Mouse (Mus musculus): ENCODE data around the gene Cip2a. TPM values are rescaled to one million over a fixed set of nuclear protein-coding genes. Genes with fewer than 3 reads are reported as not detected.

Cip2a gene
- polyA plus RNA-seq, 1 experiment from 2014 or later = 10.9 TPM

- DNase-seq = no peak
- Histone ChIP-seq H3K4me2 (ENCODE audit: low read length) (peak overlapping the region; percentile 80), H3K27me3 (ENCODE audit: control insufficient read depth, insufficient read depth, low read length) (no peaks in the 10 kb centered on the region), H3K36me3 (ENCODE audit: control insufficient read depth, insufficient read depth, low read length) (peaks cover under 1% of the 10 kb centered on the region; the same call in 1 of the 2 replicates), H3K9ac (replicated peaks; ENCODE audit: low read length) (no peak overlapping the region; the same call in 1 of the 2 replicates), H3K4me3 (replicated peaks; ENCODE audit: low read depth, low read length) (peak overlapping the region; percentile 86), H3K4me1 (ENCODE audit: control insufficient read depth, insufficient read depth, low read length) (peaks cover 12% of the 10 kb centered on the region; the same call in 1 of the 2 replicates), H3K27ac (replicated peaks; ENCODE audit: low read depth, low read length) (no peak overlapping the region), H3K9me3 (ENCODE audit: control insufficient read depth, low read length) (no peaks in the 10 kb centered on the region)
- WGBS = under 1% methylated on average over 18 of the region's 18 CpGs
- no peak; the same call in 1 of the 2 replicates for ATAC-seq (ENCODE audit: low FRiP score, low TSS enrichment)
These were observed 333 bp downstream of the Cip2a start for GRCm38 (mm10) chr16:48994343-48994693.

- Histone ChIP-seq H3K27me3 (ENCODE audit: control insufficient read depth, insufficient read depth, low read length) (no peaks in the 10 kb centered on the region), H3K27ac (replicated peaks; ENCODE audit: low read depth, low read length) (no peak overlapping the region), H3K4me2 (ENCODE audit: low read length) (no peak overlapping the region), H3K4me3 (replicated peaks; ENCODE audit: low read depth, low read length) (no peak overlapping the region), H3K9ac (replicated peaks; ENCODE audit: low read length) (no peak overlapping the region), H3K36me3 (ENCODE audit: control insufficient read depth, insufficient read depth, low read length) (peaks cover 24% of the 10 kb centered on the region), H3K9me3 (ENCODE audit: control insufficient read depth, low read length) (no peaks in the 10 kb centered on the region), H3K4me1 (ENCODE audit: control insufficient read depth, insufficient read depth, low read length) (no peaks in the 10 kb centered on the region)
- no peak for ATAC-seq (ENCODE audit: low FRiP score, low TSS enrichment)
- DNase-seq = no peak
- 92% methylated on average over 5 of the region's 5 CpGs for WGBS
These were observed 10.2 kb downstream of the Cip2a start for GRCm38 (mm10) chr16:49004151-49004550.

GRCm38 (mm10) chr16:49016620-49017332, 22.8 kb downstream of the Cip2a start:
- ATAC-seq (ENCODE audit: low FRiP score, low TSS enrichment) (no peak), DNase-seq (peak; percentile 81)
- peaks cover 12% of the 10 kb centered on the region for H3K36me3 ChIP-seq (ENCODE audit: control insufficient read depth, insufficient read depth, low read length)
- H3K4me2 ChIP-seq (ENCODE audit: low read length) = no peak overlapping the region
- no peak overlapping the region for H3K27ac ChIP-seq (replicated peaks; ENCODE audit: low read depth, low read length)
- WGBS = 81% methylated on average over 5 of the region's 5 CpGs
- H3K9me3 ChIP-seq (ENCODE audit: control insufficient read depth, low read length) = no peaks in the 10 kb centered on the region
- H3K4me1 ChIP-seq (ENCODE audit: control insufficient read depth, insufficient read depth, low read length) = no peaks in the 10 kb centered on the region
- H3K4me3 ChIP-seq (replicated peaks; ENCODE audit: low read depth, low read length) = no peak overlapping the region
- H3K9ac ChIP-seq (replicated peaks; ENCODE audit: low read length) = no peak overlapping the region
- no peaks in the 10 kb centered on the region for H3K27me3 ChIP-seq (ENCODE audit: control insufficient read depth, insufficient read depth, low read length)

- Histone ChIP-seq H3K27me3 (ENCODE audit: control insufficient read depth, insufficient read depth, low read length) (no peaks in the 10 kb centered on the region), H3K4me2 (ENCODE audit: low read length) (no peak overlapping the region), H3K4me3 (replicated peaks; ENCODE audit: low read depth, low read length) (no peak overlapping the region), H3K36me3 (ENCODE audit: control insufficient read depth, insufficient read depth, low read length) (no peaks in the 10 kb centered on the region), H3K9me3 (ENCODE audit: control insufficient read depth, low read length) (no peaks in the 10 kb centered on the region), H3K4me1 (ENCODE audit: control insufficient read depth, insufficient read depth, low read length) (no peaks in the 10 kb centered on the region), H3K27ac (replicated peaks; ENCODE audit: low read depth, low read length) (no peak overlapping the region), H3K9ac (replicated peaks; ENCODE audit: low read length) (no peak overlapping the region)
- peak; percentile 4 for DNase-seq
- ATAC-seq (ENCODE audit: low FRiP score, low TSS enrichment) = no peak
- 76% methylated on average over 4 of the region's 4 CpGs for WGBS
These were observed 41.9 kb downstream of the Cip2a start for GRCm38 (mm10) chr16:49035852-49036251.

GRCm38 (mm10) chr16:49037771-49038170, 43.8 kb downstream of the Cip2a start:
- Histone ChIP-seq H3K36me3 (ENCODE audit: control insufficient read depth, insufficient read depth, low read length) (no peaks in the 10 kb centered on the region), H3K4me3 (replicated peaks; ENCODE audit: low read depth, low read length) (no peak overlapping the region), H3K27ac (replicated peaks; ENCODE audit: low read depth, low read length) (no peak overlapping the region), H3K9me3 (ENCODE audit: control insufficient read depth, low read length) (no peaks in the 10 kb centered on the region), H3K27me3 (ENCODE audit: control insufficient read depth, insufficient read depth, low read length) (no peaks in the 10 kb centered on the region), H3K4me2 (ENCODE audit: low read length) (no peak overlapping the region), H3K4me1 (ENCODE audit: control insufficient read depth, insufficient read depth, low read length) (no peaks in the 10 kb centered on the region), H3K9ac (replicated peaks; ENCODE audit: low read length) (no peak overlapping the region)
- ATAC-seq (ENCODE audit: low FRiP score, low TSS enrichment) = no peak
- DNase-seq = no peak
- 85% methylated on average over 4 of the region's 4 CpGs for WGBS

- Histone ChIP-seq H3K27me3 (ENCODE audit: control insufficient read depth, insufficient read depth, low read length) (no peaks in the 10 kb centered on the region), H3K4me1 (ENCODE audit: control insufficient read depth, insufficient read depth, low read length) (no peaks in the 10 kb centered on the region), H3K27ac (replicated peaks; ENCODE audit: low read depth, low read length) (no peak overlapping the region), H3K4me3 (replicated peaks; ENCODE audit: low read depth, low read length) (no peak overlapping the region), H3K9ac (replicated peaks; ENCODE audit: low read length) (no peak overlapping the region), H3K4me2 (ENCODE audit: low read length) (no peak overlapping the region), H3K9me3 (ENCODE audit: control insufficient read depth, low read length) (no peaks in the 10 kb centered on the region), H3K36me3 (ENCODE audit: control insufficient read depth, insufficient read depth, low read length) (no peaks in the 10 kb centered on the region)
- WGBS = 85% methylated on average over 3 of the region's 3 CpGs
- DNase-seq (no peak), ATAC-seq (ENCODE audit: low FRiP score, low TSS enrichment) (no peak)
These were observed 46.7 kb downstream of the Cip2a start for GRCm38 (mm10) chr16:49040554-49041221.

- Histone ChIP-seq H3K4me1 (ENCODE audit: control insufficient read depth, insufficient read depth, low read length) (no peaks in the 10 kb centered on the region), H3K4me2 (ENCODE audit: low read length) (no peak overlapping the region), H3K9me3 (ENCODE audit: control insufficient read depth, low read length) (no peaks in the 10 kb centered on the region), H3K27me3 (ENCODE audit: control insufficient read depth, insufficient read depth, low read length) (no peaks in the 10 kb centered on the region), H3K27ac (replicated peaks; ENCODE audit: low read depth, low read length) (no peak overlapping the region), H3K36me3 (ENCODE audit: control insufficient read depth, insufficient read depth, low read length) (no peaks in the 10 kb centered on the region), H3K4me3 (replicated peaks; ENCODE audit: low read depth, low read length) (no peak overlapping the region), H3K9ac (replicated peaks; ENCODE audit: low read length) (no peak overlapping the region)
- ATAC-seq (ENCODE audit: low FRiP score, low TSS enrichment) (no peak), DNase-seq (no peak)
These were observed 55.2 kb downstream of the Cip2a start for GRCm38 (mm10) chr16:49049214-49049613.

- Histone ChIP-seq H3K27ac (replicated peaks; ENCODE audit: low read depth, low read length) (no peak within 1 kb of the TSS), H3K4me1 (ENCODE audit: control insufficient read depth, insufficient read depth, low read length) (no peaks in the 10 kb centered on the region), H3K4me2 (ENCODE audit: low read length) (no peak within 1 kb of the TSS), H3K36me3 (ENCODE audit: control insufficient read depth, insufficient read depth, low read length) (no peaks in the 10 kb centered on the region), H3K27me3 (ENCODE audit: control insufficient read depth, insufficient read depth, low read length) (no peaks in the 10 kb centered on the region), H3K9ac (replicated peaks; ENCODE audit: low read length) (no peak within 1 kb of the TSS), H3K4me3 (replicated peaks; ENCODE audit: low read depth, low read length) (no peak within 1 kb of the TSS), H3K9me3 (ENCODE audit: control insufficient read depth, low read length) (no peaks in the 10 kb centered on the region)
- DNase-seq (no peak), ATAC-seq (ENCODE audit: low FRiP score, low TSS enrichment) (no peak)
- 91% methylated on average over 1 of the region's 1 CpGs for WGBS
These were observed 63.2 kb downstream of the Cip2a start, which contains the start of gene Myh15 for GRCm38 (mm10) chr16:49057186-49057585. Gene Myh15 (plus strand): TSS chr16:49057486.
